Mouse (Mus musculus): Measurements from ENCODE around the gene Gm13695.
"Not testable (repeated sequence)": the region's sequence is repeated elsewhere in the genome, so short reads cannot be mapped to it uniquely, and the experiment has no call there.

The Gm13695 gene

DNA sequence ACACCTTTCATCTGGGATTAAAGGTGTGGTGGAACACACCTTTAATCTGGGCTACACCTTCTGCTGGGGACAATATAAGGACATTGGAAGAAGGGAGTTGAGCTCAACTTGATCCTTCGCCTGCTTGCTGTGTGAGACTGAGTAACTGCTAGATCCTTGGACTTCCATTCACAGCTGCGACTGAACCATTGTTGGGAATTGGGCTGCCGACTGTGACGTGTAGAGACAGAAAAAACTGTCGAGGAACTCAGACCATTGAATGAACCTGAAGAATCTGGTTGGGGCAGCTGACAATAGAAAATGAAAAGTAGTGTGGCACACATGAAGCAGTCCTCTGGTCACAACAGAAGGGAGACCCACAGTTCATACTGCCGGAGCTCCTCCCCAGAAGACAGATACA is at the start of gene Gm13695:
Gene Gm13695, plus strand, starts transcription at position 301 of the 400 bp plus-strand sequence.
- not testable (repeated sequence) for DNase-seq (ENCODE audit: low read depth in 2 of 2, low spot score in 2 of 2)

DNA sequence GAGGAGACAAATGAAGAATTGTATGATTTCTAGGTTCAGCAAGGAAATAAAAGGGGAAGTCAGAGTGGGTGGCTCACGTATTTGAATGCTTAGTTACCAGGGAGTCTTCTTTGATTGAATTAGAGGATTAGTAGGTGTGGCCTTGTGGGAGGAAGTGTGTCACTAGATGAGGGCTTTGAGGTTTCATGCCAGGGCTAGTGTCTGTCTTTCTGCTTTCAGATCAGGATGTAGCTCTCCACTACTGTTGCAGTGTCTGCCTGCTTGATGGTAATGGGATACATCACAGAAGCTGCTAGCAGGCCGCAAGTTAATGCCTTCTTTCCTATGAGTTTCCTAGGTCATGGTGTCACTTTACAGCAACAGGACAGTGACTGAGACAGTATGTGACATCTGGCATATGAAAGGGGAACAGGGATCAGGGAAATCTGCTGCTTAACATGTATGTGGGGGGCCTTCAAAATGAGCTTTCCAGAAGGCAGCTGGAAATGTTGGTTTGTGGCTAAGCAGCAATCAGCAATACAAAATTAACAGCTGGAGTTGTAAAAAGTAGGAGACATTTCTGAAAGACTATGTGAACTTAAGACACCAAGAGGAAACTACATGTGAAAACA is 37.5 kb upstream of the Gm13695 start:
- DNase-seq (ENCODE audit: low read depth in 2 of 2, low spot score in 2 of 2), result peak; percentile 41 to 58

DNA sequence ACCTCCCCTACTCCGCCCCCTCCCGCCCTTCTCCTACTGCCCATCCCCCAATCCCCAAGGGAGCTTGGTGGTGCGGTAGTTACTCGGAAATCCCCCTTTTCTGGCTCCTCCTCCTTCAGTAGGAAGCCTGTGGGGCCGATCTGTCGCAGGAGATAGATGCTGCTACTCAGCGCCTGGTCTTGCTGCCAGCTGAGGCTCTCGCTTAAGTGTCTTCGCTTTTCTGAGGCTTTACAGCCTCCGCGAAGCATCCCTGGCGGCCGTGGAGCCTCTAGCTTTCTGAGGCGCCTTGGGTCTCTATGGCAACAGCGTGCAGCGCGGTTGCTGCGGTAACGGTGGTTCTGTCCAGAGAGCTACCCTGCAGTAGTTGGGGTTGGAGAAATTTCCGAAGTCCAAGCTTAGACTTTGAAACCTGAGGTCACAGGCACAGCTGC is 26.2 kb upstream of the Gm13695 start, which contains the start of gene Zswim2:
Gene Zswim2, minus strand, starts transcription at position 298 of the 431 bp plus-strand sequence.
- peak in 1 of 2 experiments; percentile 20 for DNase-seq (ENCODE audit: low read depth in 2 of 2, low spot score in 2 of 2)

DNA sequence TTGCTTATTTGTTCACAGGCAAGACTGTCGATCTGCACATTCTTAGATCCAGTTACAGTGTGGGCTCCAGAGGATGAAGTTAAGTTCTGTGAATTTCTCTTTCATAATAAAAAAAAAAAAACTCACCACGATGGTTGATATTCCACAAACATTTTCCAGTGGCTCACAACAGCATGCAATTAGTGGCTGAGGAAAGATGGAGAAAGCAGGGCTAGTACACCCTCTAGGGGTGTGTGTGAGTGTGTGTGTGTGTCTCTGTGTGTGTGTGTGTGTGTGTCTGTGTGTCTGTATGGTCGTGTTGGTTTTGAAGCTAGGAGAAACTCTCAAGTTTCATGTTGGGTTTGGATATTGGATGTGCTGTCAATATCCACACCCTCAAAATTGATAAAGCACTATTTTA is 25.7 kb upstream of the Gm13695 start:
- DNase-seq (ENCODE audit: low read depth in 2 of 2, low spot score in 2 of 2), result no peak

DNA sequence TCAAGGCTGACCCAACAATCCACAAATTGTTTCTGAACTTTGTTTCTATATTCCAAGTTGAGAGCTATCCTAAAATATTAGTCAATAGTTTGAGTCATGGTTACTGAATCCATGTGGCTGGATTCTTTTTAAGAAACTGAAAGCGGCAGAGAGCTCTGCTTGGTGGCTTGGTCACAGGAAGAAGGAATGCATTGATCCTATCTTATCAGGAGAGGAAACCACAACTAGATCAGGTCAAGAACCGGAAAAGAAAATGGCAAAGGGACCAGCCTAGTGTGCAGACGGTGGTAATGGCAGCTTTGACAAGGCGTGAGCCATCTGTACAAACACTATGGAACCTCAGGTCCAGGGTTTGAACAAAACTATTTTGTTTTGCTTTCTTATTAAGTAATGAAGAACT is 25.3 kb upstream of the Gm13695 start:
- DNase-seq (ENCODE audit: low read depth in 2 of 2, low spot score in 2 of 2), result no peak

DNA sequence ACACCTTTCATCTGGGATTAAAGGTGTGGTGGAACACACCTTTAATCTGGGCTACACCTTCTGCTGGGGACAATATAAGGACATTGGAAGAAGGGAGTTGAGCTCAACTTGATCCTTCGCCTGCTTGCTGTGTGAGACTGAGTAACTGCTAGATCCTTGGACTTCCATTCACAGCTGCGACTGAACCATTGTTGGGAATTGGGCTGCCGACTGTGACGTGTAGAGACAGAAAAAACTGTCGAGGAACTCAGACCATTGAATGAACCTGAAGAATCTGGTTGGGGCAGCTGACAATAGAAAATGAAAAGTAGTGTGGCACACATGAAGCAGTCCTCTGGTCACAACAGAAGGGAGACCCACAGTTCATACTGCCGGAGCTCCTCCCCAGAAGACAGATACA is 11.7 kb upstream of the Gm13695 start, which contains the start of gene Gm13698:
Gene Gm13698, plus strand, starts transcription at position 301 of the 400 bp plus-strand sequence.
- DNase-seq (ENCODE audit: low read depth in 2 of 2, low spot score in 2 of 2), result not testable (repeated sequence)

DNA sequence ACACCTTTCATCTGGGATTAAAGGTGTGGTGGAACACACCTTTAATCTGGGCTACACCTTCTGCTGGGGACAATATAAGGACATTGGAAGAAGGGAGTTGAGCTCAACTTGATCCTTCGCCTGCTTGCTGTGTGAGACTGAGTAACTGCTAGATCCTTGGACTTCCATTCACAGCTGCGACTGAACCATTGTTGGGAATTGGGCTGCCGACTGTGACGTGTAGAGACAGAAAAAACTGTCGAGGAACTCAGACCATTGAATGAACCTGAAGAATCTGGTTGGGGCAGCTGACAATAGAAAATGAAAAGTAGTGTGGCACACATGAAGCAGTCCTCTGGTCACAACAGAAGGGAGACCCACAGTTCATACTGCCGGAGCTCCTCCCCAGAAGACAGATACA is 5.9 kb upstream of the Gm13695 start, which contains the start of gene Gm13693:
Gene Gm13693, plus strand, starts transcription at position 301 of the 400 bp plus-strand sequence.
- DNase-seq (ENCODE audit: low read depth in 2 of 2, low spot score in 2 of 2), result not testable (repeated sequence)

DNA sequence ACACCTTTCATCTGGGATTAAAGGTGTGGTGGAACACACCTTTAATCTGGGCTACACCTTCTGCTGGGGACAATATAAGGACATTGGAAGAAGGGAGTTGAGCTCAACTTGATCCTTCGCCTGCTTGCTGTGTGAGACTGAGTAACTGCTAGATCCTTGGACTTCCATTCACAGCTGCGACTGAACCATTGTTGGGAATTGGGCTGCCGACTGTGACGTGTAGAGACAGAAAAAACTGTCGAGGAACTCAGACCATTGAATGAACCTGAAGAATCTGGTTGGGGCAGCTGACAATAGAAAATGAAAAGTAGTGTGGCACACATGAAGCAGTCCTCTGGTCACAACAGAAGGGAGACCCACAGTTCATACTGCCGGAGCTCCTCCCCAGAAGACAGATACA is 5.7 kb downstream of the Gm13695 start, which contains the start of gene Gm13696:
Gene Gm13696, plus strand, starts transcription at position 301 of the 400 bp plus-strand sequence.
- not testable (repeated sequence) for DNase-seq (ENCODE audit: low read depth in 2 of 2, low spot score in 2 of 2)

DNA sequence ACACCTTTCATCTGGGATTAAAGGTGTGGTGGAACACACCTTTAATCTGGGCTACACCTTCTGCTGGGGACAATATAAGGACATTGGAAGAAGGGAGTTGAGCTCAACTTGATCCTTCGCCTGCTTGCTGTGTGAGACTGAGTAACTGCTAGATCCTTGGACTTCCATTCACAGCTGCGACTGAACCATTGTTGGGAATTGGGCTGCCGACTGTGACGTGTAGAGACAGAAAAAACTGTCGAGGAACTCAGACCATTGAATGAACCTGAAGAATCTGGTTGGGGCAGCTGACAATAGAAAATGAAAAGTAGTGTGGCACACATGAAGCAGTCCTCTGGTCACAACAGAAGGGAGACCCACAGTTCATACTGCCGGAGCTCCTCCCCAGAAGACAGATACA is 11.5 kb downstream of the Gm13695 start, which contains the start of gene Gm13694:
Gene Gm13694, plus strand, starts transcription at position 301 of the 400 bp plus-strand sequence.
- DNase-seq (ENCODE audit: low read depth in 2 of 2, low spot score in 2 of 2), result not testable (repeated sequence)

DNA sequence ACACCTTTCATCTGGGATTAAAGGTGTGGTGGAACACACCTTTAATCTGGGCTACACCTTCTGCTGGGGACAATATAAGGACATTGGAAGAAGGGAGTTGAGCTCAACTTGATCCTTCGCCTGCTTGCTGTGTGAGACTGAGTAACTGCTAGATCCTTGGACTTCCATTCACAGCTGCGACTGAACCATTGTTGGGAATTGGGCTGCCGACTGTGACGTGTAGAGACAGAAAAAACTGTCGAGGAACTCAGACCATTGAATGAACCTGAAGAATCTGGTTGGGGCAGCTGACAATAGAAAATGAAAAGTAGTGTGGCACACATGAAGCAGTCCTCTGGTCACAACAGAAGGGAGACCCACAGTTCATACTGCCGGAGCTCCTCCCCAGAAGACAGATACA is 17.3 kb downstream of the Gm13695 start, which contains the start of gene Gm13697:
Gene Gm13697, plus strand, starts transcription at position 301 of the 400 bp plus-strand sequence.
- DNase-seq (ENCODE audit: low read depth in 2 of 2, low spot score in 2 of 2), result not testable (repeated sequence)

DNA sequence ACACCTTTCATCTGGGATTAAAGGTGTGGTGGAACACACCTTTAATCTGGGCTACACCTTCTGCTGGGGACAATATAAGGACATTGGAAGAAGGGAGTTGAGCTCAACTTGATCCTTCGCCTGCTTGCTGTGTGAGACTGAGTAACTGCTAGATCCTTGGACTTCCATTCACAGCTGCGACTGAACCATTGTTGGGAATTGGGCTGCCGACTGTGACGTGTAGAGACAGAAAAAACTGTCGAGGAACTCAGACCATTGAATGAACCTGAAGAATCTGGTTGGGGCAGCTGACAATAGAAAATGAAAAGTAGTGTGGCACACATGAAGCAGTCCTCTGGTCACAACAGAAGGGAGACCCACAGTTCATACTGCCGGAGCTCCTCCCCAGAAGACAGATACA is 23.1 kb downstream of the Gm13695 start, which contains the start of gene Gm13691:
Gene Gm13691, plus strand, starts transcription at position 301 of the 400 bp plus-strand sequence.
- DNase-seq (ENCODE audit: low read depth in 2 of 2, low spot score in 2 of 2), result not testable (repeated sequence)

DNA sequence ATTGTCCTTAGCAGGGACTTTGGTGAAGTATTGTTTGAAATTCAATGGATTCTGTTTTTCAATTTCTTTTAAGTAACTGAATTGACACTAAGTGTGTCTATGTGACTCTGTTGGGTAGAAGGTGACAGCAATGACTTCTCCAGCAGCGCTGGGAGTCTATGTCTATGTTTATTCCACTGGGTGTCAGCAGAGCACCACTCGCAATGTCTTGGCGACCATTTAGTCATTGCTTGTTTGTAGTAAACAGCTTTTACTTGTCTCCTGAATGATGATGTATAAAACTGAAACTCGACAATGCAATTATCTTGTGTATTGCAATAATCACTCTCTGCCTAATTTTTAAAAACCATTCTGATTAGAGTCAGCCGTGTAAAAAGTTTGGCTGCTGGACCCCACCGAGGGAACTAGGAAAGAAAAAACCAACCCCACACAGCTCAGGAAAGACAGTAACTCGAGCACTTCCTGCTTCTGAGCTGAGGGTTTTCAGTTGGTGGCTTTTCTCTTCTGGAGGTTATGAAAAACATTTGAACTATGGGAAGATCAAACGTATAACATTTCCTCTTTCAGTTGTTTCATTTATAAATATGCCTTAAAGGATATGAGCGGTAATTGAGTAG is 26.6 kb downstream of the Gm13695 start:
- peak; percentile 55 to 71 for DNase-seq (ENCODE audit: low read depth in 2 of 2, low spot score in 2 of 2)

DNA sequence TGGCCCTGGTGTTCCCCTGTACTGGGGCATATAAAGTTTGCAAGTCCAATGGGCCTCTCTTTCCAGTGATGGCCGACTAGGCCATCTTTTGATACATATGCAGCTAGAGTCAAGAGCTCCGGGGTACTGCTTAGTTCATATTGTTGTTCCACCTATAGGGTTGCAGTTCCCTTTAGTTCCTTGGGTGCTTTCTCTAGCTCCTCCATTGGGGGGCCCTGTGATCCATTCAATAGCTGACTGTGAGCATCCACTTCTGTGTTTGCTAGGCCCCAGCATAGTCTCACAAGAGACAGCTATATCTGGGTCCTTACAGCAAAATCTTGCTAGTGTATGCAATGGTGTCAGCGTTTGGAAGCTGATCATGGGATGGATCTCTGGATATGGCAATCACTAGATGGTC is 27.4 kb downstream of the Gm13695 start:
- DNase-seq (ENCODE audit: low read depth in 2 of 2, low spot score in 2 of 2), result not testable (repeated sequence)

DNA sequence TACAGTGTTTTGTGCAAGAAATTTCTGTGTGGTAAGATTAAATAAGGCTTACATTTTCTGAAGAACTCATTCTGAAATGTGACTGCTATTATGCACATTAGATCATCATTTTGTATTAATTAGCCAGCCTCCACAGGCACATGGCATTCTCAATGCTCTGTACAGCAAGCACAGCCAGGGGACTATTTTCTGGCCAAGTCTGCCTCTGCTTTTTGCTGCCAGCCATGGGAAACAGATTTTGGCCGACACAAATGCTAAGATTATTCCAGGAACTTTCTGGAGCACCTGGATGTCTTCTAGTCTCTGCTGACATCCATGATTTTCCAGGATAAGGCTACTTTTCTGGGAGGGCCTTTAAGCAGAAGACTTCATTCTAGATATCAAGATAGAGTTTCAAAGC is 41.8 kb downstream of the Gm13695 start:
- no peak for DNase-seq (ENCODE audit: low read depth in 2 of 2, low spot score in 2 of 2)

DNA sequence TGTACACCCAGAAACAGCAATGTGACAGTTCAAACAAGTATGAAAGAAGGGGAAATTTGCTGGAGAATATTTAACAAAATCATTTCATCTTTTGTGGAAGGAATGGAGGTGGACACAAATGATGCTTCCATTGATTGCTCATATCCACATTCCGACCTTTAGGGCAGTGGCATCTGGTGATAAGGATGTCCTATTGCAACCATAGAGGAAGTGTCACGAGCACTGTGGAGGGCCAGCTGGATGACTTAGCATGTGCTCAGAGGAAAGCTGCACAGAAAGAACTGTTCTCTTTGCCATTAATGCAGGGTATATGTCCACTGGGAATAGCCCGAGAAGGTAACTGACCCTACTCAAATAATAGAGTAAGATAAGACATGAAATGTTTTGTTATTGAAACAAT is 42.7 kb downstream of the Gm13695 start:
- DNase-seq (ENCODE audit: low read depth in 2 of 2, low spot score in 2 of 2), result no peak

DNA sequence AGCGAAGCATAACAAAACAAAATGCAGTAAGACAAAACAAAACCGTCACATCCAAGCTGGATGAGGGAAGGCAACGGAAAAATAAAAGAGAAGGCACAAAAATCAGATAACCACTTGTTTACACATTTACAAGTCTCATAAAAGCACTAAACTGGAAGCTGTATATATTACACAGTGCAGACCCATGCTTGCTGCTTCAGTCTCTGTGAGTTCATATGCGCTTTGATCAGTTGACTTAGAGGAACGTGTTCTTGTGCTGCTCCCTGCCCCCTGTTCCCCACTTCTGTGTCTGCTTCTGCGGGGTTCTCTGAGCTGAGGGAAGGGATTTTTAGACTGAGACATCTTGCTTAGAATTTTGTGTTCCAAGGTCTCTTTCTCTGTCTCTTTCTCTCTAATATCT is 47.5 kb downstream of the Gm13695 start:
- DNase-seq (ENCODE audit: low read depth in 2 of 2, low spot score in 2 of 2), result no peak

DNA sequence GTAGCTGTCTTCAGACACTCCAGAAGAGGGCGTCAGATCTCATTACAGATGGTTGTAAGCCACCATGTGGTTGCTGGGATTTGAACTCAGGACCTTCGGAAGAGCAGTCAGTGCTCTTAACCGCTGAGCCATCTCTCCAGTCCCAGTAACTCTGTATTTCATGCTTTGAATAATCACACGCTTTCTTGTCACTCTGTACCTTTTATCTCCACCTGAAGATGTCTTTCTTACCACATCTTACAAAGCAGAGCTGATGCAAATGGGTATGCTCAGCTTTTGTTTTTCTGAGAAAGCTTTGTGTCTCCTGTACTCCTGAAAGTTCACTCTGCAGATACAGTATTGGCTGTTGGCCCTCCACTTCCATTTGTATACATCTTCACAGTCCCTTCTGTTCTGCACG is 49.2 kb downstream of the Gm13695 start:
- DNase-seq (ENCODE audit: low read depth in 2 of 2, low spot score in 2 of 2), result peak; percentile 61 to 63

DNA sequence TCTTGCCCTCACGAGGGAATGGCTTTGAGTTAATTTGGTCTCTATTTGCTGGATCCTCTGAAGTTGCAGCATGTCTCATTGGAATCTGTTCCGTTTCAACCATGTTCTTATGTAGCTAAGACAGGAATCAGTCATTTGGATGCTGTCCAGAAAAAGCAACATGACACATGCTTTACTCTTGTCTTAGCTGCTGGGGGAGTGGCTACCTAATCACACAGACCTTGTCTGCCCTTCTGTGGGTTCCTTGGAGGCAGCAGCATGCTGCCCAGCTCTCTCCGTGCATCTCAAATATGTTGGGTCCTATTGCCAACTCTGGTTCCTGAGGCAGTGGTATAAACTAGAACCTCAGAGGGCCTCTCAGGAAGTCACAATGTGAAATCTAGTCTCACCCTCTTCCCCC is 51.2 kb downstream of the Gm13695 start:
- DNase-seq (ENCODE audit: low read depth in 2 of 2, low spot score in 2 of 2), result no peak
